Mouse (Mus musculus) lung, adult 2 months (tissue): ENCODE results near the gene Gm1123. TPM values are rescaled to one million over a fixed set of nuclear protein-coding genes. Genes with fewer than 3 reads are reported as not detected.

Source experiments
- DNase-seq: peaks from one replicate; pipeline ENCODE4 v3.0.0; 2022
- H3K4me1 ChIP-seq: fragments of 200-500 bp; 2 replicates; pipeline ENCODE4 v1.6.1; 2011; ENCODE audit warnings: low read length; ENCODE audit not compliant: control insufficient read depth, insufficient read depth
- H3K4me3 ChIP-seq: fragments of 200-500 bp; replicated peaks from 2 replicates; pipeline ENCODE3; 2011; ENCODE audit warnings: low read depth, mild to moderate bottlenecking, control low read depth, low read length; ENCODE audit errors: extremely low read depth
- CTCF ChIP-seq: fragments of 200-500 bp; IDR thresholded peaks from 2 replicates; pipeline ENCODE4 v1.5.1; 2011; ENCODE audit warnings: mild to moderate bottlenecking, low read length, control low read depth; ENCODE audit not compliant: insufficient read depth
- POLR2A ChIP-seq: fragments of 200-500 bp; IDR thresholded peaks from 2 replicates; pipeline ENCODE4 v1.6.1; 2011; ENCODE audit warnings: low read depth, mild to moderate bottlenecking, control low read depth, low read length, borderline replicate concordance; ENCODE audit errors: extremely low read depth
- WGBS: fragments of 180-500 bp; shearing (Covaris S2); methylation state at CpG from one replicate; pipeline ENCODE4 v1.1.7; 2018; 5-methylcytosine and 5-hydroxymethylcytosine counted together
- polyA plus RNA-seq: library from polyadenylated mRNA; depleted of rRNA; stranded (reverse); fragments of >200 nt; gene quantifications from 2 replicates; pipeline ENCODE4 v1.2.3, GENCODE M21; 2012

The Gm1123 gene
- polyA plus RNA-seq, 1 experiment = not detected

- TF ChIP-seq POLR2A = no peak
- no peak for TF ChIP-seq CTCF
- Histone ChIP-seq H3K4me1 (peaks cover 3% of the 10 kb centered on the region; the same call in 1 of the 2 replicates), H3K4me3 (no peak overlapping the region)
- 37% methylated on average over 6 of the region's 6 CpGs for WGBS
- no peak for DNase-seq
Measured at GRCm38 (mm10) chr9:99049760-99050159, 14.2 kb upstream of the Gm1123 start.

DNA sequence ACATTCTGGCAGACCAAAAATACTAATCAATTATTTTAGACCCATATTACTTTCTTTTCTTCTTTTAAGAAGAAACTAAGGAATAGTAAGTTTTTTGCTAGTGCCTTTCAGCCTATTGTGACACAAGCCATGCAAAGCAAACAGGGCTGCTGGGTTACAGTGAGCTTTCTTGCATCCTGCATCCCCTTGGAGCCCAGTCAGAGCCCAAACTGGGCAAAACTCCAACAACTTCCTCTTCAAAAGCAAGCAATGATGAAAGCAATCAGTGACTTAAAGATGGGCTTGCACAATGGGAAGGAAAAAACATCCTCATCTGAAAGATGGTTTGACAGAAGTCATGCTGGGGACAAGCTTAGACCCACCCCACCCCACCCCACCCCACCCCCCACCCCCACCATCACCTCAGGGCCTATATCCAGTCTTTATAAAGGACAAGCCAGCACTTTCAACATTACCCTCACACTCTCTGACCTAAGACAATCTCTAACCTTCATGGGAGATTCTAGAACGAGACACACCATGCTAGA is 13.3 kb upstream of the Gm1123 start:
- no peak overlapping the region for H3K4me3 ChIP-seq
- no peak for TF ChIP-seq POLR2A
- no peak for TF ChIP-seq CTCF
- 36% methylated on average over 1 of the region's 1 CpGs for WGBS
- no peak for DNase-seq
- peaks cover 3% of the 10 kb centered on the region; the same call in 1 of the 2 replicates for H3K4me1 ChIP-seq

- H3K4me1 ChIP-seq = peaks cover 3% of the 10 kb centered on the region; the same call in 1 of the 2 replicates
- 89% methylated on average over 8 of the region's 8 CpGs for WGBS
- TF ChIP-seq CTCF = no peak
- no peak for TF ChIP-seq POLR2A
- H3K4me3 ChIP-seq = no peak overlapping the region
- DNase-seq = no peak
Measured at GRCm38 (mm10) chr9:99044761-99045160, 9.2 kb upstream of the Gm1123 start.

- DNase-seq = no peak
- WGBS = 86% methylated on average over 4 of the region's 4 CpGs
- H3K4me1 ChIP-seq = no peaks in the 10 kb centered on the region
- TF ChIP-seq CTCF (no peak), POLR2A (no peak)
- H3K4me3 ChIP-seq = no peak overlapping the region
Measured at GRCm38 (mm10) chr9:99042641-99043040, 7.1 kb upstream of the Gm1123 start.

GRCm38 (mm10) chr9:99041994-99042393 is 6.5 kb upstream of the Gm1123 start:
- no peak for DNase-seq
- WGBS = 72% methylated on average over 9 of the region's 9 CpGs
- Histone ChIP-seq H3K4me1 (no peaks in the 10 kb centered on the region), H3K4me3 (no peak overlapping the region)
- TF ChIP-seq POLR2A (no peak), CTCF (no peak)

DNA sequence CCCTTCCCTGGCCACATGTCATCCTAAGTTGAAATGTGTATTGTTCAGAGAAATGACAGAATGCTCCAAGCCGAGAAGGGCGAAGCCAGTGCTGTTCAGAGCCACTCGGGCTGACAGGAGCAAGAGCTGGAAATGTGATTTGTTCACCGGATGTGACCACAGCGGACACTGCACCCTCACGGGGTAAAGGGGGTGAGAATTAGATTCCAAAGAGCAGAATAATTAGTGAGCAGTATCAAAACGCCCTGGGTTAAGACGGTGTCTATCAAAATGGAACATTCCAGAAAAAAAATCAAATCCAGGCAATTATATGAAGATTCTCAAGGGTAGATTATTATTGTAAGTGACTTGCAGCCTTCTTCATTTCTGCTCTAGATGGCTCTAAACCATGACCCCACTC is 1.4 kb downstream of the Gm1123 start:
- Histone ChIP-seq H3K4me3 (no peak overlapping the region), H3K4me1 (no peaks in the 10 kb centered on the region)
- 83% methylated on average over 8 of the region's 8 CpGs for WGBS
- no peak for TF ChIP-seq POLR2A
- no peak for TF ChIP-seq CTCF
- DNase-seq = no peak

- DNase-seq = no peak
- Histone ChIP-seq H3K4me3 (no peak overlapping the region), H3K4me1 (no peaks in the 10 kb centered on the region)
- TF ChIP-seq CTCF (no peak), POLR2A (no peak)
- WGBS = 49% methylated on average over 8 of the region's 8 CpGs
Measured at GRCm38 (mm10) chr9:99032031-99032430, 3.5 kb downstream of the Gm1123 start.

DNA sequence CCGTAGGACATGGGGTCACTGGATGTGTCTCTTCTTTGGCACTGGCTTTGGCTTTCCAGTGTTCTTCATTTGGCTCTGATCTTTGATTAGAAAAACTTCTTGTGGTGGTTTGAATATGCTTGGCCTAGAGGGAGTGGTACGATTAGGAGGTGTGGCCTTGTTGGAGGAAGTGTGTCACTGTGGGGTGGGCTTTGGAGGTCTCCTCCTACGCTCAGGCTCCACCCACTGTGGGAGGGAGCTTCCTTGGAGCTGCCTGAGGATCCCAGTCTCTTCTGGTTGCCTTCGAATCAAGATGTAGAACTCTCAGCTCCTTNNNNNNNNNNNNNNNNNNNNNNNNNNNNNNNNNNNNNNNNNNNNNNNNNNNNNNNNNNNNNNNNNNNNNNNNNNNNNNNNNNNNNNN is 13.8 kb downstream of the Gm1123 start:
- DNase-seq = no peak
- 83% methylated on average over 4 of the region's 4 CpGs for WGBS
- no peaks in the 10 kb centered on the region for H3K4me1 ChIP-seq
- TF ChIP-seq CTCF = no peak
- TF ChIP-seq POLR2A = no peak
- H3K4me3 ChIP-seq = no peak overlapping the region

DNA sequence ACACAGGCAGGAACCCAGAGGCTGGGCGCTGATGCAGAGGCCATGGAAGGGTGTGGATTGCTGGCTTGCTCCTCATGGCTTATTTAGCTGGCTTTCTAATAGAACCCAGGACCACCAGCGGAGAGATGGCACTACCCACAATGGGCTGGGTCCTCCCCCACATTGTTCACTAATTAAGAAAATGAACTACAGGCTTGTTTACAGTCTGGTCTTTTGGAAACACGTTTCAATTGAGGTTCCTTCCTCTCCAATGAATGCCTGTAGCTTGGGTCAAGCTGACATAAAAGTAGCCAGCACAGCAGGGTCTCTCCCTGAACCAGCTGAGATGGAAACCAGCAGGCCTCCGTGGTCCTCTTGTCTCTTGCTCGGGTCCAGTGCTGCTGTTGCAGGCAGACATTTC is 14.3 kb downstream of the Gm1123 start:
- no peak overlapping the region for H3K4me3 ChIP-seq
- H3K4me1 ChIP-seq = no peaks in the 10 kb centered on the region
- no peak for TF ChIP-seq POLR2A
- no peak for DNase-seq
- 57% methylated on average over 5 of the region's 5 CpGs for WGBS

DNA sequence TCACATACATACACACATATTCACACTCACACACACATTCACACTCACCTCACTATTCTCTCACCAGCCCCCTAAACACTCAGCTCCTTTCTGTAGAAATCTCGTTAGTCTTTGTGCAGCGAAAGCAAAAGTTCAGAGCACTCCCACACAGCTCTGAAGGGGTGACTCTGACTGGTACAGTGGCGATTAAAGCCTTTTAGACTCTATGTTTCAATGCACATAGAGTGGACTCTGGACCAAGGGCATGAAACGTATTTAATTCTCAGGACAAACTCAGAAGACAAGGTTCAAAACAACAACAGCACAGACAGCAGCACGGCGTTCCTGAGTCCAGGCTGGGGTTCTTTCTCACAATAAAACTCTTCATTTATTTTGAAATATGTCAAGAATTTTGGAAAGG is 17.8 kb downstream of the Gm1123 start:
- H3K4me1 ChIP-seq = no peaks in the 10 kb centered on the region
- 83% methylated on average over 6 of the region's 6 CpGs for WGBS
- TF ChIP-seq CTCF = no peak
- no peak for TF ChIP-seq POLR2A
- no peak for DNase-seq
- H3K4me3 ChIP-seq = no peak overlapping the region
